Mouse (Mus musculus): ENCODE results near the gene Krt39. TPM values are rescaled to one million over a fixed set of nuclear protein-coding genes. Genes with fewer than 3 reads are reported as not detected.

Krt39 gene
- polyA plus RNA-seq, 1 experiment from 2014 or later = not detected

Other genes with a start within 250 kb of the Krt39 start
- gene Krt24, start 236.1 kb downstream of the Krt39 start, polyA plus RNA-seq (2015; fragmentation: Nextera tagmentation; extraction: Ambion mirVana) = not detected in 2 replicates
- gene Krt25, start 198.4 kb downstream of the Krt39 start, polyA plus RNA-seq (2015; fragmentation: Nextera tagmentation; extraction: Ambion mirVana) = 0.14 and 0.29 TPM in 2 replicates
- gene Krt26, start 183.4 kb downstream of the Krt39 start, polyA plus RNA-seq (2015; fragmentation: Nextera tagmentation; extraction: Ambion mirVana) = 0.19 TPM in 2 replicates
- not detected in 2 replicates for gene Krt27, start 170.2 kb downstream of the Krt39 start, polyA plus RNA-seq (2015; fragmentation: Nextera tagmentation; extraction: Ambion mirVana)
- gene Krt28, start 146.4 kb downstream of the Krt39 start, polyA plus RNA-seq (2015; fragmentation: Nextera tagmentation; extraction: Ambion mirVana) = 0.29 and 0.46 TPM in 2 replicates
- gene Krt10, start 132.0 kb downstream of the Krt39 start, polyA plus RNA-seq (2015; fragmentation: Nextera tagmentation; extraction: Ambion mirVana) = 28.9 and 29.8 TPM in 2 replicates
- gene Krt12, start 99.1 kb downstream of the Krt39 start, polyA plus RNA-seq (2015; fragmentation: Nextera tagmentation; extraction: Ambion mirVana) = 0.14 TPM in 1 of 2 replicates, not detected in the other
- 0.21 and 0.34 TPM in 2 replicates for gene Krt20, start 83.2 kb downstream of the Krt39 start, polyA plus RNA-seq (2015; fragmentation: Nextera tagmentation; extraction: Ambion mirVana)
- gene Krt23, start 28.2 kb downstream of the Krt39 start, polyA plus RNA-seq (2015; fragmentation: Nextera tagmentation; extraction: Ambion mirVana) = 0.11 TPM in 1 of 2 replicates, not detected in the other
- not detected in 2 replicates for gene Krt40, start 21.8 kb upstream of the Krt39 start, polyA plus RNA-seq (2015; fragmentation: Nextera tagmentation; extraction: Ambion mirVana)
- not detected in 2 replicates for gene Krtap3-3, start 29.5 kb upstream of the Krt39 start, polyA plus RNA-seq (2015; fragmentation: Nextera tagmentation; extraction: Ambion mirVana)
- gene Krtap3-2, start 35.5 kb upstream of the Krt39 start, polyA plus RNA-seq (2015; fragmentation: Nextera tagmentation; extraction: Ambion mirVana) = not detected in 2 replicates
- gene Gm11939, start 38.1 kb upstream of the Krt39 start, polyA plus RNA-seq (2015; fragmentation: Nextera tagmentation; extraction: Ambion mirVana) = not detected in 2 replicates
- gene Krtap3-1, start 45.3 kb upstream of the Krt39 start, polyA plus RNA-seq (2015; fragmentation: Nextera tagmentation; extraction: Ambion mirVana) = not detected in 2 replicates
- not detected in 2 replicates for gene Krtap1-5, start 59.7 kb upstream of the Krt39 start, polyA plus RNA-seq (2015; fragmentation: Nextera tagmentation; extraction: Ambion mirVana)
- gene Krtap1-4, start 62.3 kb upstream of the Krt39 start, polyA plus RNA-seq (2015; fragmentation: Nextera tagmentation; extraction: Ambion mirVana) = not detected in 2 replicates
- gene Krtap1-3, start 70.0 kb upstream of the Krt39 start, polyA plus RNA-seq (2015; fragmentation: Nextera tagmentation; extraction: Ambion mirVana) = not detected in 2 replicates
- gene Krtap9-3, start 76.8 kb upstream of the Krt39 start, polyA plus RNA-seq (2015; fragmentation: Nextera tagmentation; extraction: Ambion mirVana) = not detected in 2 replicates
- gene Gm11938, start 82.0 kb upstream of the Krt39 start, polyA plus RNA-seq (2015; fragmentation: Nextera tagmentation; extraction: Ambion mirVana) = not detected in 2 replicates
- gene Gm11937, start 88.9 kb upstream of the Krt39 start, polyA plus RNA-seq (2015; fragmentation: Nextera tagmentation; extraction: Ambion mirVana) = not detected in 2 replicates
- not detected in 2 replicates for gene Krtap2-4, start 93.5 kb upstream of the Krt39 start, polyA plus RNA-seq (2015; fragmentation: Nextera tagmentation; extraction: Ambion mirVana)
- not detected in 2 replicates for gene Gm11562, start 99.1 kb upstream of the Krt39 start, polyA plus RNA-seq (2015; fragmentation: Nextera tagmentation; extraction: Ambion mirVana)
- not detected in 2 replicates for gene Krtap4-1, start 106.9 kb upstream of the Krt39 start, polyA plus RNA-seq (2015; fragmentation: Nextera tagmentation; extraction: Ambion mirVana)
- gene Krtap4-2, start 113.7 kb upstream of the Krt39 start, polyA plus RNA-seq (2015; fragmentation: Nextera tagmentation; extraction: Ambion mirVana) = 0.25 TPM in 1 of 2 replicates, not detected in the other
- gene Krtap4-7, start 122.8 kb upstream of the Krt39 start, polyA plus RNA-seq (2015; fragmentation: Nextera tagmentation; extraction: Ambion mirVana) = not detected in 2 replicates
- not detected in 2 replicates for gene Gm11555, start 128.9 kb upstream of the Krt39 start, polyA plus RNA-seq (2015; fragmentation: Nextera tagmentation; extraction: Ambion mirVana)
- gene Gm11563, start 137.6 kb upstream of the Krt39 start, polyA plus RNA-seq (2015; fragmentation: Nextera tagmentation; extraction: Ambion mirVana) = not detected in 2 replicates
- not detected in 2 replicates for gene Krtap4-6, start 144.6 kb upstream of the Krt39 start, polyA plus RNA-seq (2015; fragmentation: Nextera tagmentation; extraction: Ambion mirVana)
- gene Gm14190, start 169.4 kb upstream of the Krt39 start, polyA plus RNA-seq (2015; fragmentation: Nextera tagmentation; extraction: Ambion mirVana) = not detected in 2 replicates
- not detected in 2 replicates for gene Gm14180, start 213.0 kb upstream of the Krt39 start, polyA plus RNA-seq (2015; fragmentation: Nextera tagmentation; extraction: Ambion mirVana)

Measured in midbrain, embryonic 16.5 days (tissue).